Mouse (Mus musculus) MEL (cell line): Measurements from ENCODE around the gene Nemf.

Experiments used
- EP300 ChIP-seq, 2 experiments: IDR thresholded peaks; 2 replicates each; pipeline ENCODE4 v1.6.1; 2011; ENCODE audit warnings: improper control_type of control experiment in 2 of 2, low read length in 2 of 2, low read depth in 1 of 2, mild to moderate bottlenecking in 1 of 2
- POLR2A ChIP-seq, 2 experiments: IDR thresholded peaks; 2 replicates each; pipeline ENCODE4 v1.6.1; 2011 to 2012; ENCODE audit warnings: low read length in 2 of 2, mild to moderate bottlenecking in 2 of 2, control low read depth in 1 of 2, improper control_type of control experiment in 1 of 2, low read depth in 1 of 2, moderate library complexity in 1 of 2; ENCODE audit not compliant: control insufficient read depth in 1 of 2, insufficient read depth in 1 of 2, poor library complexity in 1 of 2

GRCm38 (mm10) chr12:69300391-69300790 is 56.6 kb downstream of the Nemf start:
- TF ChIP-seq POLR2A (IDR thresholded peaks at IDR 0.05; ENCODE audit: control insufficient read depth in 1 of 2, insufficient read depth in 1 of 2, low read depth in 1 of 2, low read length in 2 of 2, poor library complexity in 1 of 2) (no peak), EP300 (IDR thresholded peaks at IDR 0.05; ENCODE audit: low read depth in 1 of 2, low read length in 2 of 2) (no peak)
